Mouse (Mus musculus) layer of hippocampus, adult 8-10 months (tissue): ENCODE results near the gene Crybb1. TPM values are rescaled to one million over a fixed set of nuclear protein-coding genes. Genes with fewer than 3 reads are reported as not detected.

Experiments
- DNase-seq, 2 experiments: peaks; one replicate each; pipeline ENCODE4 v3.0.0; 2022; ENCODE audit warnings: low spot score in 2 of 2
- total RNA-seq, 4 experiments: library from RNA; stranded (reverse); gene quantifications; 2 replicates each; pipeline ENCODE4 v1.2.4; 2022

The Crybb1 gene
- total RNA-seq, 4 experiments from 2014 or later = 3.5 to 6.2 (median 4.4) TPM

DNA sequence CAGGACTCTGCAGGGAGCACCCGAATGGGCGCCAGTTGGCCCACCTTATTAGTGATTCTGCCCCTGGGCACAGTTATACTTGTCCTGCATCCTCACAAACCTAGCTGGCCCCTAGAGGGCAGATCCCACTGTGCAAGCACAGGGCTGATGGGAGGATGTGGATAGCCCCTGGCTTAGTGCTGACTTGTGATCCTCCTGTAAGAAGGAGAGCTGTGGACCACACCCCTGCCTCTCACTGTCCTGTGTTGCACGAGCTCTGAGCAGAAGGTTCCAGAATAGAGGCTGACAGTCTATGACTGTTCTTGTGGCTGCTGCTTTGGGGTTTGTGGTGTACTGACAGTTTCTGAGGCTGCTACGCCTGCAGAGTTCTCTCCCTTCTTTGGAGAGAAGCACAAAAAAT lies 46.1 kb downstream of the Crybb1 start:
- no peak for DNase-seq

- DNase-seq = no peak
These were observed 46.7 kb downstream of the Crybb1 start for GRCm38 (mm10) chr5:112302310-112302709.

DNA sequence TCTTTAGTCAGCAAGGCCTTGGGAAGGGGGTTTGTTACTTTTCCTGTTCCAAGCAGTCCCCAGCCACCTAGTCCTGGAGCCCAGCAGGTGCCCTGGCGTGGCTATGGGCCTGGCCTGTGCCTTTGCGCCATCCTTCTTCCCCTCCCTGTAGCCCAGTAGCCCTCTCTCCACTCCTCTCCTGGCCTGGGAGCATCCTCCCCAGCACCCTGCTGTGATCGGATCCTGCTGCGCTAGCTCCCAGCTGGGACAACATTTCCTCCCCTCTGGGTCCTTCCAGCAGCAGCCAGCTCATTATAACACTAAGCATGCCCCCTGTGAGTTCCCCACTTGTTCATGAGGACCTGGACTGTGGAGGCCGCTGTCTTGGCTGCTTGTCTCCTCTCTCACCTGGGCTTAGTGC lies 50.2 kb downstream of the Crybb1 start:
- DNase-seq = no peak

GRCm38 (mm10) chr5:112313222-112313885 lies 57.7 kb downstream of the Crybb1 start:
- DNase-seq = no peak

- DNase-seq = no peak
These were observed 60.9 kb downstream of the Crybb1 start for GRCm38 (mm10) chr5:112316468-112316867.

GRCm38 (mm10) chr5:112317328-112317727 lies 61.7 kb downstream of the Crybb1 start:
- no peak for DNase-seq

Other genes starting within 250 kb of the Crybb1 start
- gene Cryba4, start 3.3 kb upstream of the Crybb1 start, total RNA-seq = 1 to 10 TPM; 1.1 to 1.7 (median 1.3) TPM
- gene Tpst2, start 20.9 kb downstream of the Crybb1 start, total RNA-seq = 10 to 100 TPM; 33.0 to 49.0 (median 39.5) TPM
- gene Tfip11, start 70.5 kb downstream of the Crybb1 start, total RNA-seq = 10 to 100 TPM; 40.5 to 43.7 (median 42.7) TPM
- 10 to 100 TPM; 26.1 to 30.5 (median 28.1) TPM for gene Srrd, start 87.2 kb downstream of the Crybb1 start, total RNA-seq
- gene Hps4, start 87.3 kb downstream of the Crybb1 start, total RNA-seq = 10 to 100 TPM; 37.3 to 45.1 (median 39.2) TPM
- not detected for gene Gm6583, start 100.2 kb downstream of the Crybb1 start, total RNA-seq
- 100 to 1,000 TPM; 181 to 186 (median 183) TPM for gene Asphd2, start 139.1 kb downstream of the Crybb1 start, total RNA-seq
- gene Gm6588, start 193.6 kb downstream of the Crybb1 start, total RNA-seq = not detected